Mouse (Mus musculus) frontal cortex, postnatal 14 days (tissue): ENCODE measurements around the gene Rsph1.

ENCODE experiments used
- DNase-seq, 2 experiments: peaks; one replicate each; pipeline ENCODE4 v3.0.0; 2022; ENCODE audit warnings: low spot score in 2 of 2

Rsph1 gene

GRCm38 (mm10) chr17:31208654-31209053 lies 68.5 kb downstream of the Rsph1 start:
- DNase-seq = no peak

GRCm38 (mm10) chr17:31207771-31208334 lies 69.3 kb downstream of the Rsph1 start, which contains the start of gene Ubash3a:
Gene Ubash3a, plus strand, starts transcription at chr17:31207873.
- DNase-seq = no peak
